ENCODE assay signal across 11 mouse cellular contexts in genomic region chr2:9871141-9871716, GRCm38 (mm10). TPM values are rescaled to one million over a fixed set of nuclear protein-coding genes. Genes with fewer than 3 reads are reported as not detected.
DNase-seq lines count a peak whose midpoint lies in the region; ATAC-seq lines count a peak whose summit lies in the region.
"Had no signal": no experiment of that assay in that cellular context is flagged by ENCODE, and none has a peak within 500 bp of the region (broad histone marks: within the 10 kb centered on the region; RNA-seq: fewer than 3 reads in every experiment).

No protein-coding gene starts in this region.

- peak; percentile 28; the same call in 1 of the 2 replicates for ATAC-seq in midbrain, embryonic 11.5 days (ENCODE audit: low FRiP score)
- ATAC-seq in megakaryocyte-erythroid progenitor cell, adult 5-6 weeks (replicated peaks; ENCODE audit: low FRiP score, low TSS enrichment, poor library complexity, severe bottlenecking): peak; percentile 27; the same call in 1 of the 2 replicates
- ATAC-seq in forebrain, embryonic 16.5 days: no peak

- H3K9me3 ChIP-seq in heart, embryonic 10.5 days: no peaks in the 10 kb centered on the region
- no peaks in the 10 kb centered on the region for H3K9me3 ChIP-seq in midbrain, embryonic 11.5 days (ENCODE audit: control insufficient read depth, low read length)
- no peaks in the 10 kb centered on the region for H3K9me3 ChIP-seq in midbrain, embryonic 10.5 days (replicated peaks)
- no peaks in the 10 kb centered on the region for H3K9me3 ChIP-seq in forebrain, embryonic 16.5 days (ENCODE audit: control insufficient read depth, low read length)

- no peak overlapping the region for H3K4me3 ChIP-seq in heart, embryonic 10.5 days
- H3K4me3 ChIP-seq in midbrain, embryonic 11.5 days (ENCODE audit: low read depth, low read length): no peak overlapping the region
- no peak overlapping the region for H3K4me3 ChIP-seq in midbrain, embryonic 10.5 days
- H3K4me3 ChIP-seq in forebrain, embryonic 16.5 days (replicated peaks; ENCODE audit: low read length): no peak overlapping the region

- 11% methylated on average over 4 of the region's 4 CpGs for WGBS in heart, embryonic 10.5 days
- WGBS in midbrain, embryonic 11.5 days: 19% methylated on average over 4 of the region's 4 CpGs
- WGBS in midbrain, embryonic 10.5 days: 11% methylated on average over 4 of the region's 4 CpGs
- 25% methylated on average over 4 of the region's 4 CpGs for WGBS in forebrain, embryonic 16.5 days

- no peak for DNase-seq in heart, embryonic 10.5 days (ENCODE audit: low spot score)
- DNase-seq in heart, adult 8-10 months (ENCODE audit: low spot score): no peak
- DNase-seq in midbrain, embryonic 11.5 days (ENCODE audit: low spot score, missing footprints): peak; percentile 86
- no peak for DNase-seq in midbrain, embryonic 10.5 days (ENCODE audit: low spot score)
- peak; percentile 58 for DNase-seq in thymus, postnatal 4 days
- no peak for DNase-seq in right cerebral cortex, adult 2 months (ENCODE audit: low spot score in 2 of 2)
- DNase-seq: gastrocnemius, postnatal 10 days had no signal

- peak overlapping the region; percentile 69 for H3K27ac ChIP-seq in heart, embryonic 10.5 days
- no peak overlapping the region for H3K27ac ChIP-seq in midbrain, embryonic 11.5 days (ENCODE audit: low read depth, low read length)
- H3K27ac ChIP-seq in midbrain, embryonic 10.5 days (replicated peaks): no peak overlapping the region
- no peak overlapping the region for H3K27ac ChIP-seq in forebrain, embryonic 16.5 days (ENCODE audit: low read length)

- peaks cover 41% of the 10 kb centered on the region for H3K4me1 ChIP-seq in heart, embryonic 10.5 days
- H3K4me1 ChIP-seq in midbrain, embryonic 11.5 days (ENCODE audit: control insufficient read depth, insufficient read depth, low read length): peaks cover 13% of the 10 kb centered on the region; the same call in 1 of the 2 replicates
- H3K4me1 ChIP-seq in midbrain, embryonic 10.5 days: peaks cover 52% of the 10 kb centered on the region
- H3K4me1 ChIP-seq in forebrain, embryonic 16.5 days (replicated peaks; ENCODE audit: control insufficient read depth, insufficient read depth, low read length): no peaks in the 10 kb centered on the region

- no peak overlapping the region; the same call in 1 of the 2 replicates for H3K4me2 ChIP-seq in midbrain, embryonic 11.5 days
- no peak overlapping the region for H3K4me2 ChIP-seq in forebrain, embryonic 16.5 days (ENCODE audit: low read length)

- H3K36me3 ChIP-seq in heart, embryonic 10.5 days: 0 out of 2 replicates have a peak, but pooled peaks cover 6% of the 10 kb centered on the region
- H3K36me3 ChIP-seq in midbrain, embryonic 11.5 days (ENCODE audit: control insufficient read depth, insufficient read depth, low read length): no peaks in the 10 kb centered on the region
- H3K36me3 ChIP-seq in midbrain, embryonic 10.5 days: no peaks in the 10 kb centered on the region
- no peaks in the 10 kb centered on the region for H3K36me3 ChIP-seq in forebrain, embryonic 16.5 days (ENCODE audit: control insufficient read depth, insufficient read depth)

- peaks cover 64% of the 10 kb centered on the region for H3K27me3 ChIP-seq in heart, embryonic 10.5 days (ENCODE audit: insufficient read depth, poor library complexity, severe bottlenecking)
- H3K27me3 ChIP-seq in midbrain, embryonic 11.5 days (ENCODE audit: control insufficient read depth, insufficient read depth, low read length): peaks cover 57% of the 10 kb centered on the region
- H3K27me3 ChIP-seq in midbrain, embryonic 10.5 days (ENCODE audit: low read depth, poor library complexity, severe bottlenecking): peaks cover 78% of the 10 kb centered on the region
- peaks cover 56% of the 10 kb centered on the region for H3K27me3 ChIP-seq in forebrain, embryonic 16.5 days (replicated peaks; ENCODE audit: control insufficient read depth, insufficient read depth, low read length)

- H3K9ac ChIP-seq in midbrain, embryonic 11.5 days (ENCODE audit: low read length): no peak overlapping the region
- H3K9ac ChIP-seq in forebrain, embryonic 16.5 days (replicated peaks; ENCODE audit: low read depth, low read length): no peak overlapping the region

RNA-seq across cellular contexts. Expression of gene 4930412O13Rik, which starts 9.8 kb away (rescaled TPM):
- 1.1 and 2.6 TPM in 2 replicates for polyA plus RNA-seq in heart, embryonic 10.5 days (2016; fragmentation: Nextera tagmentation; extraction: Ambion mirVana)
- total RNA-seq in heart, adult 8-10 months (2022): not detected
- polyA plus RNA-seq in midbrain, embryonic 11.5 days (2014; fragmentation: Nextera tagmentation; extraction: Ambion mirVana): 0.20 and 1.2 TPM in 2 replicates
- polyA plus RNA-seq in midbrain, embryonic 10.5 days (2016; fragmentation: Nextera tagmentation; extraction: Ambion mirVana): 0.31 and 1.1 TPM in 2 replicates
- not detected in 2 replicates for total RNA-seq in megakaryocyte-erythroid progenitor cell, adult 5-6 weeks (2014; fragmentation: Nextera tagmentation)
- not detected in 2 replicates for total RNA-seq in megakaryocyte-erythroid progenitor cell, adult 5-6 weeks (2017)
- polyA plus RNA-seq in forebrain, embryonic 16.5 days (2015; fragmentation: Nextera tagmentation; extraction: Ambion mirVana): not detected in 2 replicates
- total RNA-seq: gastrocnemius, postnatal 10 days; liver, adult 2 months had no signal
- polyA plus RNA-seq: large intestine, adult 2 months; liver, adult 2 months had no signal

RNA-seq across cellular contexts. Expression of gene 9230102O04Rik, which starts 18.1 kb away (rescaled TPM):
- polyA plus RNA-seq in heart, embryonic 10.5 days (2016; fragmentation: Nextera tagmentation; extraction: Ambion mirVana): 0.76 TPM in 1 of 2 replicates, not detected in the other
- total RNA-seq in heart, adult 8-10 months (2022): not detected
- polyA plus RNA-seq in midbrain, embryonic 11.5 days (2014; fragmentation: Nextera tagmentation; extraction: Ambion mirVana): 1.4 and 1.6 TPM in 2 replicates
- polyA plus RNA-seq in midbrain, embryonic 10.5 days (2016; fragmentation: Nextera tagmentation; extraction: Ambion mirVana): 0.47 and 1.2 TPM in 2 replicates
- total RNA-seq in megakaryocyte-erythroid progenitor cell, adult 5-6 weeks (2014; fragmentation: Nextera tagmentation): not detected in 2 replicates
- not detected in 2 replicates for total RNA-seq in megakaryocyte-erythroid progenitor cell, adult 5-6 weeks (2017)
- not detected in 2 replicates for polyA plus RNA-seq in forebrain, embryonic 16.5 days (2015; fragmentation: Nextera tagmentation; extraction: Ambion mirVana)
- total RNA-seq: gastrocnemius, postnatal 10 days; liver, adult 2 months had no signal
- polyA plus RNA-seq: large intestine, adult 2 months; liver, adult 2 months had no signal

RNA-seq across cellular contexts. Expression of gene Gata3, which starts 18.6 kb away (rescaled TPM):
- polyA plus RNA-seq in heart, embryonic 10.5 days (2016; fragmentation: Nextera tagmentation; extraction: Ambion mirVana): 9.1 and 21.7 TPM in 2 replicates
- 1 to 10 TPM; 1.2 to 1.7 (median 1.3) TPM for total RNA-seq in heart, adult 8-10 months (2022)
- polyA plus RNA-seq in midbrain, embryonic 11.5 days (2014; fragmentation: Nextera tagmentation; extraction: Ambion mirVana): 34.1 and 34.8 TPM in 2 replicates
- 10.5 and 28.2 TPM in 2 replicates for polyA plus RNA-seq in midbrain, embryonic 10.5 days (2016; fragmentation: Nextera tagmentation; extraction: Ambion mirVana)
- total RNA-seq in megakaryocyte-erythroid progenitor cell, adult 5-6 weeks (2014; fragmentation: Nextera tagmentation): 0.57 and 5.3 TPM in 2 replicates
- 0.23 and 1.8 TPM in 2 replicates for total RNA-seq in megakaryocyte-erythroid progenitor cell, adult 5-6 weeks (2017)
- polyA plus RNA-seq in forebrain, embryonic 16.5 days (2015; fragmentation: Nextera tagmentation; extraction: Ambion mirVana): 0.42 and 2.2 TPM in 2 replicates
- total RNA-seq: liver, adult 2 months had no signal

Comparison
In these comparisons a context has a peak if more than half of its experiments do, and no peak if none do; other contexts are left out.
1. DNase-seq: peak in midbrain, embryonic 11.5 days (single experiment) and thymus, postnatal 4 days (single experiment); none in heart, embryonic 10.5 days (single experiment), heart, adult 8-10 months (single experiment), midbrain, embryonic 10.5 days (single experiment) and right cerebral cortex, adult 2 months (0 of 2).